Mouse (Mus musculus): Measurements from ENCODE around the gene Cenpa.

DNA sequence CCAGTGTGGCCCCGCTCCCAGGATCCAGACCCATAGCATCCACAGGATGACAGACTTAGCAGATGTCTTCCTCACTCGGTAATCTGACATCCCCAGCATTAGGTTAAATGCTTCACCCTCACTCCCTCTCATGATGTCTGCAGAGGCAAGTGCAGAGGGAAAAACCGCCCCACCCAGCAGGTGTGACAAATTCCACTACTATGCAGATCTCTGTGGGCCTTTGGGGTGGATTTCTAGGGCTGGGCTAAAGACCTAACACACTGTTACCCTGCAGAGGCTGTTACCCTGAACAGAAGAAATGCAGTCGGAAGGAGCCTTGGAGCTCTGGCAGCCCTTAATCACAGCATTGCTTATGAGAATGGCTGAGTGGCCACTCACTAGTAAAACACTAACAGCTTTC lies 7.5 kb upstream of the Cenpa start:
- TF ChIP-seq POLR2A (IDR thresholded peaks at IDR 0.05; ENCODE audit: low read depth, low read length) (no peak), CTCF (conservative IDR thresholded peaks at IDR 0.05; ENCODE audit: insufficient read depth, insufficient read length, low read depth, low read length) (no peak)

Measured in kidney, adult 2 months (tissue).